Mouse (Mus musculus): ENCODE data around the gene Wdr35. TPM values are rescaled to one million over a fixed set of nuclear protein-coding genes. Genes with fewer than 3 reads are reported as not detected.
A peak's percentile ranks its signal among the peaks of the same experiment; 100 is the strongest.
"Not testable (repeated sequence)": the region's sequence is repeated elsewhere in the genome, so short reads cannot be mapped to it uniquely, and the experiment has no call there.

The Wdr35 gene
- polyA plus RNA-seq (2021), result 41.7 TPM

- ATAC-seq (peak; percentile 78), DNase-seq (ENCODE audit: low read depth, low spot score) (no peak)
- TF ChIP-seq CTCF (IDR thresholded peaks at IDR 0.05), result no peak
- in situ Hi-C loops (cut with MboI; ENCODE audit: low pct_unique_long_range_greater_than_20kb), result no loop called here
- CTCF ChIA-PET, result interaction anchor here (1.5 to 2.6 kb wide), 2 partner anchors 29 to 37 kb away, joined by 4 to 13 read pairs; no protein-coding TSS in a partner anchor
- POLR2A ChIA-PET, result interaction anchor here (0.5 to 1.7 kb wide), 5 partner anchors 10 to 86 kb away, joined by 3 read pairs; no protein-coding TSS in a partner anchor
- no peaks in the 10 kb centered on the region for H3K27me3 ChIP-seq
Measured at GRCm38 (mm10) chr12:8973820-8974465, at the start of gene Wdr35. Gene Wdr35 (plus strand): TSS chr12:8973892.

DNA sequence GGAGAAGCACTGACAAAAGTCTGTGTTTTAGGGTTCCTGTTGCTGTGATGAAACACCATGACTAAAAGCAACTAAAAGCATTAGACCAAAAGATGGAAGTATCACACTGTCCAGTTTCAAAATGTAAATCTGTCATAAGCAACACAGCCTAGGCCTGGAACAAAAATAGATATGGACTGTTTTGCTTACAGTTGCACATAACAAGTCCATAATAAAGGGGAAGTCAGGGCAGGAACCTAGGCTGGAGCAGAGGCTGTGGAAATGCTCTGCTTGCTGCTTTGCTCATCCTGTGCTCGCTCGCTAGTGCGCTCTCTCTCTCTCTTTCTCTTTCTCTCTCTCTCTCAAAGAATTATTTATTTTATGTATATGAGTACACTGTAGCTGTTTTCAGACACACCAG is 46.0 kb upstream of the Wdr35 start:
- ATAC-seq, result no peak
- in situ Hi-C loops (cut with MboI; ENCODE audit: low pct_unique_long_range_greater_than_20kb), result no loop called here

GRCm38 (mm10) chr12:8928766-8929165 is 44.9 kb upstream of the Wdr35 start:
- ChIA-PET POLR2A (no interaction called here), CTCF (interaction anchor here (1.3 kb wide), 1 partner anchor 21 kb away, joined by 3 read pairs; no protein-coding TSS in a partner anchor)
- DNase-seq (ENCODE audit: low read depth, low spot score) (no peak), ATAC-seq (no peak)
- H3K27me3 ChIP-seq, result no peaks in the 10 kb centered on the region
- no peak for TF ChIP-seq CTCF (IDR thresholded peaks at IDR 0.05)
- in situ Hi-C loops (cut with MboI; ENCODE audit: low pct_unique_long_range_greater_than_20kb), result no loop called here

More for the DNA sequence above, 46.0 kb upstream of the Wdr35 start:
- ChIA-PET POLR2A (interaction anchor here (0.7 kb wide), 1 partner anchor 46 kb away, joined by 3 read pairs; no protein-coding TSS in a partner anchor), CTCF (no interaction called here)
- TF ChIP-seq CTCF (IDR thresholded peaks at IDR 0.05), result no peak
- no peaks in the 10 kb centered on the region for H3K27me3 ChIP-seq
- no peak for DNase-seq (ENCODE audit: low read depth, low spot score)

DNA sequence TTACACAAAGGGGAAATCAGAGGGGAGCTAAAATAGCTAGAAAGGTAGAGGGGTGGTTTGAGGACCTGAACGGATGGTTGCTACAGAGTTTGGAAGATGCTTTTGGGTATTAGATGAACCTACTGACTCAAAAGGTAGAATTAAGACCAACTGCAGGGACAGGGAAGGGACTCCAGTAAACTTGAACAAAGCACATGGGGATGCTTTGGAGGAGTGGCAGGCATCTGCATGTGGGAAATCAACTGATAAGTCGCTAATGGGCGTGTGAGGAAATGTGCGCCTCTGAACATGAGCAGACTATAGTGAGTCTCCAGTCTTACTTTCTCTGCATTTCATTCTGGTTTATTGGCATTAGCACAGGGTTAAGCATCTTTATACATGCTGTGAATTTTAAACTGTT is 42.6 kb upstream of the Wdr35 start:
- ATAC-seq, result no peak
- POLR2A ChIA-PET, result no interaction called here
- CTCF ChIA-PET, result no interaction called here
- no peak for TF ChIP-seq CTCF (IDR thresholded peaks at IDR 0.05)
- in situ Hi-C loops (cut with MboI; ENCODE audit: low pct_unique_long_range_greater_than_20kb), result no loop called here
- H3K27me3 ChIP-seq, result no peaks in the 10 kb centered on the region
- no peak for DNase-seq (ENCODE audit: low read depth, low spot score)

GRCm38 (mm10) chr12:8935349-8935748 is 38.3 kb upstream of the Wdr35 start:
- no peaks in the 10 kb centered on the region for H3K27me3 ChIP-seq
- POLR2A ChIA-PET, result no interaction called here
- peak; percentile 76 for DNase-seq (ENCODE audit: low read depth, low spot score)
- ATAC-seq, result peak; percentile 92
- no peak for TF ChIP-seq CTCF (IDR thresholded peaks at IDR 0.05)
- CTCF ChIA-PET, result interaction anchor here (1.0 to 2.4 kb wide), 7 partner anchors 11 to 46 kb away, joined by 3 to 13 read pairs (median 7); partner anchors contain the start of gene Wdr35
- in situ Hi-C loops (cut with MboI; ENCODE audit: low pct_unique_long_range_greater_than_20kb), result no loop called here

DNA sequence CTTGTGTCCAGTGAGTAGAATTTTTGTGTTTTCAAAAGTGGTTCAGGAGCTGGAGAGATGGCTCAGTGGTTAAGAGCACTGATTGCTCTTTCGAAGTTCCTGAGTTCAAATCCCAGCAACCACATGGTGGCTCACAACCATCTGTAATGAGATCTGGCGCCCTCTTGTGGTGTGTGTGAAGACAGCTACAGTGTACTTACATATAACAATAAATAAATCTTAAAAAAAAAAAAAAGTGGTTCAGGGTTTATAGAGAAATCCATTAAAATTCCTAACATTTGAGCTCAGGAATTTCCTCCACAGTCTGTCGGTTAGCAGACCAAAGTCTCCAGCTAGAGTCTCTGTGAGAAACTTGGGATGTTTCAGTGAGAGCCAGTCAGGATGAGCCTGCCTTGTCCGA is 37.5 kb upstream of the Wdr35 start:
- H3K27me3 ChIP-seq; ATAC-seq; DNase-seq (ENCODE audit: low read depth, low spot score); in situ Hi-C loops (cut with MboI; ENCODE audit: low pct_unique_long_range_greater_than_20kb): not testable (repeated sequence)
- ChIA-PET POLR2A (interaction anchor here (0.5 kb wide), 1 partner anchor 14 kb away, joined by 3 read pairs; no protein-coding TSS in a partner anchor), CTCF (interaction anchor here (0.8 to 2.4 kb wide), 11 partner anchors 10 to 47 kb away, joined by 3 to 13 read pairs (median 6); partner anchors contain the start of gene Wdr35)
- peak; percentile 75 for TF ChIP-seq CTCF (IDR thresholded peaks at IDR 0.05)

- ATAC-seq, result no peak
- no peaks in the 10 kb centered on the region for H3K27me3 ChIP-seq
- no peak for TF ChIP-seq CTCF (IDR thresholded peaks at IDR 0.05)
- DNase-seq (ENCODE audit: low read depth, low spot score), result no peak
- in situ Hi-C loops (cut with MboI; ENCODE audit: low pct_unique_long_range_greater_than_20kb), result no loop called here
- ChIA-PET CTCF (no interaction called here), POLR2A (interaction anchor here (1.4 kb wide), 1 partner anchor 15 kb away, joined by 3 read pairs; no protein-coding TSS in a partner anchor)
Measured at GRCm38 (mm10) chr12:8939490-8939889, 34.2 kb upstream of the Wdr35 start.

DNA sequence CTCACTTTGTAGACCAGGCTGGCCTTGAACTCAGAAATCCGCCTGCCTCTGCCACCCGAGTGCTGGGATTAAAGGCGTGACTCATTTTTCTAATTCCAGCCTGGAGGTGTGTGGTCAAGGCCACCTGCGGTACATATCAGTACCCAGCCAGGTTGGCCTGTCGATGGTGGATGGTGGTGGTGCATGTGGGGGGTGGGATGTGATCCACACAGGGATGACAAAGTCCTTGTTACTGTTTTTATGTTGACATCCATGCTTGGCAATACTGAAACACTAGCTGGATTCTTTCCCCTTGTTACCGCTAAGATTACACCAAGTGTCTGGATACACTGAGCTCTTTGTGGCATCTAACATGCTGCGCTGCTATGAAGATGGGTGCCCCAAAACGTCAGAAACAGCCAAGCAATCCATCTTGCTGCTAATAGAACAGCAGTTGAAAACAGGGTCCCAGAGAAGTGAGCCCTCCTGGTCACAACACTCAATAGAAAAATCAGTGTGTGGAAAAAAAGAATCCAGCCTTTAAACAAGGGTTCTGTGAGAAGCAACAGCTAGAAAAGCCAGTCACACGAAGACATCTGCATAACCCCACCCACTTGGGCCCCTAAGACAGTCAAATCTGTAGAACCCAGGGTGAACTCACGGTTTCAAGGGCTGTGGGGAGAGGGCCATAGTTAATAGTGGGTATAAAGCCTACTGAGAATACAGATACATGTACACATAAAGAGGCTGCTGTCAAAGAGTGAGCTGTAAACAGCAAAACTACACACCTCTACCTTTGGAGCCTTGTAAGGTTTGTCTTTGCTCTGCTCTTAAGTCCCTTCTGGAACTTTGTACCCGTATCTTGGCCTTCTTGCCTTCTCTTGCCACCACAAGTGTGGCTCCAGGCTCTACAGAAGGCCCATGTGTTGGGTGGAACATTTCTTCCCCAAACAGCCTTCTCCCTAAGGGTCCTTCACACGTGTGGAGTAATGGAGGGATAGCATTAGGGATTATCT is 33.4 kb upstream of the Wdr35 start:
- in situ Hi-C loops (cut with MboI; ENCODE audit: low pct_unique_long_range_greater_than_20kb), result no loop called here
- CTCF ChIA-PET, result interaction anchor here (1.0 to 1.4 kb wide), 2 partner anchors 29 to 62 kb away, joined by 3 read pairs; no protein-coding TSS in a partner anchor
- ATAC-seq, result no peak

GRCm38 (mm10) chr12:8941131-8941615 is 32.5 kb upstream of the Wdr35 start:
- no peak for DNase-seq (ENCODE audit: low read depth, low spot score)
- TF ChIP-seq CTCF (IDR thresholded peaks at IDR 0.05), result no peak
- in situ Hi-C loops (cut with MboI; ENCODE audit: low pct_unique_long_range_greater_than_20kb), result no loop called here
- ChIA-PET CTCF (interaction anchor here (0.6 to 1.4 kb wide), 3 partner anchors 11 to 61 kb away, joined by 3 read pairs; no protein-coding TSS in a partner anchor), POLR2A (interaction anchor here (0.6 kb wide), 1 partner anchor 32 kb away, joined by 3 read pairs; no protein-coding TSS in a partner anchor)
- no peaks in the 10 kb centered on the region for H3K27me3 ChIP-seq
- ATAC-seq, result no peak

More for the DNA sequence above, 33.4 kb upstream of the Wdr35 start:
- POLR2A ChIA-PET, result interaction anchor here (0.6 kb wide), 1 partner anchor 33 kb away, joined by 3 read pairs; no protein-coding TSS in a partner anchor
- no peaks in the 10 kb centered on the region for H3K27me3 ChIP-seq
- TF ChIP-seq CTCF (IDR thresholded peaks at IDR 0.05), result no peak
- DNase-seq (ENCODE audit: low read depth, low spot score), result no peak
